8 mouse cellular contexts compared by ENCODE assay signal in genomic region chr5:73761709-73762108, GRCm38 (mm10).
DNase-seq lines count a peak whose midpoint lies in the region; ATAC-seq and TF ChIP-seq lines count a peak whose summit lies in the region.

No protein-coding gene starts in this region.

- DNase-seq in ES-E14 (ENCODE audit: low read depth, low spot score), result peak; percentile 21
- DNase-seq in cerebellum, adult 9-11 months, result peak; percentile 25
- peak; percentile 30 to 48 for DNase-seq in frontal cortex, postnatal 25 days (ENCODE audit: low spot score in 2 of 2)
- peak; percentile 53 for DNase-seq in left cerebral cortex, adult 11 months (ENCODE audit: low spot score)
- DNase-seq in lung, postnatal 4 days, result peak; percentile 44 to 74
- DNase-seq in skeletal muscle tissue, adult 2 months (ENCODE audit: low read depth, low spot score), result peak; percentile 80

- H3K27ac ChIP-seq in ES-E14 (ENCODE audit: insufficient read depth, low read depth, low read length, poor library complexity, severe bottlenecking), result no peak overlapping the region
- no peak overlapping the region for H3K27ac ChIP-seq in hindbrain, embryonic 16.5 days (ENCODE audit: low read depth, low read length)

- H3K36me3 ChIP-seq in ES-E14 (ENCODE audit: control insufficient read depth, insufficient read depth, low read length, poor library complexity, severe bottlenecking), result no peaks in the 10 kb centered on the region
- no peaks in the 10 kb centered on the region for H3K36me3 ChIP-seq in hindbrain, embryonic 16.5 days (ENCODE audit: control insufficient read depth, insufficient read depth, low read length)

- H3K9me3 ChIP-seq in ES-E14 (ENCODE audit: control insufficient read depth, insufficient read depth, low read depth, low read length), result no peaks in the 10 kb centered on the region
- H3K9me3 ChIP-seq in hindbrain, embryonic 16.5 days (ENCODE audit: control insufficient read depth, low read length), result no peaks in the 10 kb centered on the region

- peak; percentile 84 for ATAC-seq in hindbrain, embryonic 16.5 days
- ATAC-seq in megakaryocyte, adult 5-6 weeks (ENCODE audit: poor library complexity, severe bottlenecking), result no peak

- in situ Hi-C loops in ES-E14 (cut with MboI; ENCODE audit: low sequenced_read_pairs in 2 of 2, unreplicated experiment in 2 of 2), result no loop called here

- no peaks in the 10 kb centered on the region for H3K4me1 ChIP-seq in ES-E14 (ENCODE audit: control insufficient read depth in 2 of 2, insufficient read depth in 2 of 2, low read length in 2 of 2, poor library complexity in 1 of 2)
- H3K4me1 ChIP-seq in hindbrain, embryonic 16.5 days (ENCODE audit: control insufficient read depth, insufficient read depth, low read depth, low read length), result peaks cover 5% of the 10 kb centered on the region; the same call in 1 of the 2 replicates

- H3K4me2 ChIP-seq in hindbrain, embryonic 16.5 days (ENCODE audit: low read length), result no peak overlapping the region

- no peaks in the 10 kb centered on the region for H3K27me3 ChIP-seq in hindbrain, embryonic 16.5 days (replicated peaks; ENCODE audit: control insufficient read depth, insufficient read depth, low read length)

- H3K4me3 ChIP-seq in ES-E14 (ENCODE audit: insufficient read depth in 1 of 2, low read depth in 1 of 2, low read length in 2 of 2, poor library complexity in 1 of 2, severe bottlenecking in 1 of 2), result no peak overlapping the region
- H3K4me3 ChIP-seq in hindbrain, embryonic 16.5 days (ENCODE audit: low read length), result no peak overlapping the region

- no peak overlapping the region for H3K9ac ChIP-seq in ES-E14 (ENCODE audit: insufficient read depth, low read depth, low read length, poor library complexity, severe bottlenecking)
- no peak overlapping the region for H3K9ac ChIP-seq in hindbrain, embryonic 16.5 days (ENCODE audit: low read depth, low read length)

- WGBS in hindbrain, embryonic 16.5 days, result 29% methylated on average over 8 of the region's 8 CpGs

TF ChIP-seq in ES-E14, 5 proteins besides CTCF, POLR2A, EP300 and RAD21:
- TF ChIP-seq ZC3H11A (IDR thresholded peaks at IDR 0.05; ENCODE audit: borderline replicate concordance, low read depth, low read length) (peak; percentile 42), HCFC1 (IDR thresholded peaks at IDR 0.05; ENCODE audit: borderline replicate concordance, insufficient read depth, low read length) (no peak)

Comparison
In these comparisons a context has a peak if more than half of its experiments do, and no peak if none do; other contexts are left out.
1. DNase-seq: peak in every context shown above with its lines; median percentile 80 in skeletal muscle tissue, adult 2 months; 59 in lung, postnatal 4 days; 53 in left cerebral cortex, adult 11 months; 39 in frontal cortex, postnatal 25 days; 25 in cerebellum, adult 9-11 months; 21 in ES-E14.